Mouse (Mus musculus) ZHBTc4 (cell line): Measurements from ENCODE around the gene Zfp219.
"Not testable (repeated sequence)": the region's sequence is repeated elsewhere in the genome, so short reads cannot be mapped to it uniquely, and the experiment has no call there.

ENCODE experiments used
- DNase-seq: peaks from one replicate; pipeline ENCODE4 v3.0.0-alpha.2; 2011; ENCODE audit warnings: low read depth, low spot score

Gene Zfp219

GRCm38 (mm10) chr14:52020486-52021137 is at the start of gene Zfp219:
TSS of gene Zfp219 (minus strand) at chr14:52020733.
- DNase-seq = peak; percentile 90

GRCm38 (mm10) chr14:52066135-52066534 is 45.6 kb upstream of the Zfp219 start:
- peak; percentile 94 for DNase-seq

DNA sequence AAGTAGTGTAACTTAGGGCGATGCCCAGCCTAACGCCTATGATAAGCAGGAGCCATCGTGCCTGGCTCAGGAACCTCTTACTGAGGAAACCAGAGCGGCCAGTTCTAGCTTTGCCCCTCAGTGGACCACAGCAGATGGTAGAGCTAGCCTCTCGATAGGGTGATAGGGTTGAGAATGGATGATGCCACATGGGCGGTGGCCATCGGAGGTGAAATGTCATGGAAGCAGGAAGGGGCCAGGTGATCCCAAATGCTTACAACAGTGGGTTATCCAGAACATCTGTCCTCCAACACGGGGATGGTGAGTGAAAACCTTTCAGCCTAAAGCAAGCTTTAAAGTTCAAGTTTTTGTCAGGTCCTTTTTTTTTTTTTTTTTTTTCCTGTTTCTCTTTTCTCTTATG is 41.3 kb upstream of the Zfp219 start:
- no peak for DNase-seq

- DNase-seq = no peak
Observed at GRCm38 (mm10) chr14:52060800-52061199, 40.3 kb upstream of the Zfp219 start.

DNA sequence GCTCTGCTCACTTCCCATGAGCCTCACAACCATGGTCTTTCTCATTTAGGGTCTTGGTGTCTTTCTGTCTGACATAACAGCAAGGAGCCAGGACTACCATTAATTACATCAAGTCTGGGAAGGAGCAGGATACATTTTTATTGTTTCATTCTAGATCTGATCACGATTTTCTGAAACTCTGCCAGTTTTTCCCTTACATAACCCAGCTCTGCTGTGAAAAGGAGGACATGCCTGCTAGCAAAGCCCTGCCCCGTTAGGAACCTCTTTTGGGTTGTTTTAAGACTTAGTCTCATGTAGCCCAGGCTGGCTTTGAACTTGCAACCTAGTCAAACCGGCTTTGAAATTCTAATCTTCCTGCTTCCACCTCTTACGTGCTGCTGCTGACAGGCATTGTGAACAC is 39.4 kb upstream of the Zfp219 start:
- no peak for DNase-seq

- DNase-seq = peak; percentile 67
Observed at GRCm38 (mm10) chr14:52052720-52053119, 32.2 kb upstream of the Zfp219 start.

- no peak for DNase-seq
Observed at GRCm38 (mm10) chr14:52045966-52046565, 25.5 kb upstream of the Zfp219 start.

- DNase-seq = peak; percentile 85
Observed at GRCm38 (mm10) chr14:52044901-52045678, 24.6 kb upstream of the Zfp219 start.

- DNase-seq = no peak
Observed at GRCm38 (mm10) chr14:52043446-52043845, 22.9 kb upstream of the Zfp219 start.

DNA sequence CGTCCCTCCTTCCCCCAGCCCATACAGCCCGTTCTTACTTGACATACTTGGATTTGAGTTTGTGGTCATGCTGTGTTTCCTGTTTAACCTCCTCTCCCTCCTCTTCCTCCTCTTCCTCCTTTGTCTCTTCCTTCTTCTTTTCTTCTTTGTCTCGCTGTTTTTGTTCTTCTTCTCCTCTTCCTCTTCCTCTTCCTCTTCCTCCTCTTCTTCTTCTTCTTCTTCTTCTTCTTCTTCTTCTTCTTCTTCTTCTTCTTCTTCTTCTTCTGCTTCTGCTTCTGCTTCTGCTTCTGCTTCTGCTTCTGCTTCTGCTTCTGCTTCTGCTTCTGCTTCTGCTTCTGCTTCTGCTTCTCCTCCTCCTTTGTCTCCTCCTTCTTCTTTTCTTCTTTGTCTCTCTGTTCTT is 21.8 kb upstream of the Zfp219 start, which contains the start of gene Olfr221:
Olfr221 (minus strand) TSS at position 101 of the 400 bp plus-strand sequence.
- DNase-seq = not testable (repeated sequence)

GRCm38 (mm10) chr14:52039332-52039731 is 18.8 kb upstream of the Zfp219 start:
- DNase-seq = no peak

GRCm38 (mm10) chr14:52035926-52036325 is 15.4 kb upstream of the Zfp219 start:
- DNase-seq = no peak

DNA sequence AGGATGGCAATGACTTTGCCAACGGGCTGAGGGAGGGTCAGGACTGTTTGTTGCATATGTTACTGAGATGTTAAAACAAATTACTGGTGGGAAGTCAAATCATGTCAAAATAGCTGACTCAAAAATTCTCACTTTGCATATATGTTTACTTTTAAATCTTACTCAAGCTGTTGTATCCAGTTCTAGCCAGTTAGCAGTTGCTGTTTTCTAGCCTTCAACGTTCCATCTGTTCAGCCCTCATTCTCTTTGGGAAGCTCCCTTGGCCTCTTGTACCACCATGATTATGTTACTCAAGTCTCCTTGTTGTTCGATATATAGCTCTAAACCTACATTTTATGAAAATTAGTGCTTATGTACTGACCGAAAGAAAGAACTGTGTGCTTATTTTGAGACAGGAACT is 5.8 kb upstream of the Zfp219 start:
- DNase-seq = no peak

DNA sequence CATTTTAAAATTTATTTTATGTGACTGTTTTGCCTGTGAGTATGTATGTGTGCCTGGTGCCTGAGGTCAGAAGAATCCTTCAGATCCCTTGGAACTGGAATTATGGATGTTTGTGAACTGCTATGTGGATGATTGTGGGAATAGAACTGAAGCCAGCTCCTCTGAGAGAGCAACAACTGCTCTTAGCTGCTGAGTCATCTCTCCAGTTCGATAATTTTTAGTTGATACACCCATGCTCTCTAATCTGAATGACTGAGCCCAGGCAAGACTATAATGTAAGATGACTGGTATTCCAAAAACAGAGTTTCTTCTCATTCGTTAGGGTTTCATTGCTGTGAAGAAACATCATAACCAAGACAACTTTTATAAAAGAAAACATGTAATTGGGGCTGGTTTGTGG is 3.6 kb upstream of the Zfp219 start:
- no peak for DNase-seq

DNA sequence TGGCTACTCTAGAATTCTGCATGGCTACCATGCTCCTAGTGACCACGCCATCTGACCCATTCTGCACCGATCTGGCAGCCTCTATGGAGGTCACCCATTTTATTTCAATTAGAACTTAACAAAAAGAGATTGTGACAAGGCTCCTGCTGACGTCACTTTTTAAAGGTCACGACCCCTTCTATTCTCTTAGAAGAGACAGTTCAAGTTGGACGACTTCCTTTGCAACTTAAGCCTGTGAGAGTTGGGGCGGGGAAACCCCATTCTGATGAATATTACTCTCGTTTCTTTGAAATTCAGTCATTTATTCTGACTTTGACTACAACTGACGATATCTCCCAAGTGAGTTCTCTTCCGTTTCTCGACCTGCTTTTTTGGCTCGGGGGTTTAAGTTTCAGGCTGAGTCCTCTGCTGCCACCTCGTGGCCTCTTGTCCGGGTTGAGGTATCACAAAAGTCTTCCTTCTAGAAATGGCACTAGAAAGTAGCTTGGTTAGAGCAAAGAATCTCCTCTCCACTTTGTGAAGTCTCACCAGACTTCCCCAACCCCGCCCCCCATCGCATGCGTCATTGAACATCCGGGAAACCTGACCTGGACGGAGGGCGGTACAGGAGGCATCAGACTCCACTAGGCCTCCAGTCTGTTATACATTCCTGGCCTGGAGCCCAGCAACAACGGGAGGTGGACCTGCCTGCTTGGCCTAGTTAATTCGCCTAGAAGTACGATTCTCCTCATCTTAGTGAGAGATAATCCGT is 2.4 kb upstream of the Zfp219 start:
- DNase-seq = peak; percentile 98

DNA sequence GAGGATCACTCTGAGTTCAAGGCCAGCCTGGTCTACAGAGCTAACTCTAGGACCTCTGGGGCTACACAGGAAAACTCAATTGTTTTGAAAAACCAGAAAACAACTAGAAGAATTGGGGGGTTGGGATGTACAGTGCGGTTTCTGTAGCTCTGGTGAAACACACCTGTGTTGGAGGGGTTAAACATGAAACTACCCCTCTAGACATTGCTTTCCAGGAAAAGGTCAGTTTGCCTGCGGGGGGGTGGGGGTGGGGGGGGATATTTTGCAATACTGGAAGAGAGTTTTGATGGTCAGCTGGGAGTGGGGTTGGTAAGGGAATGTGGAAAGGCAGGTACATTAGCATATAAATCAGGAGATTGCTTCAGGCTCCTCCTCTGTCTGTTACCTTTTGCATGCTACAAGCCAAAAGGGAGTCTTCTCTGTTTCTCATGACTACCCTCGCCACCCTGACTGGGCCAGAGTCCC is 1.7 kb upstream of the Zfp219 start:
- DNase-seq = no peak

- DNase-seq = no peak
Observed at GRCm38 (mm10) chr14:52021568-52022212, 1.2 kb upstream of the Zfp219 start.

DNA sequence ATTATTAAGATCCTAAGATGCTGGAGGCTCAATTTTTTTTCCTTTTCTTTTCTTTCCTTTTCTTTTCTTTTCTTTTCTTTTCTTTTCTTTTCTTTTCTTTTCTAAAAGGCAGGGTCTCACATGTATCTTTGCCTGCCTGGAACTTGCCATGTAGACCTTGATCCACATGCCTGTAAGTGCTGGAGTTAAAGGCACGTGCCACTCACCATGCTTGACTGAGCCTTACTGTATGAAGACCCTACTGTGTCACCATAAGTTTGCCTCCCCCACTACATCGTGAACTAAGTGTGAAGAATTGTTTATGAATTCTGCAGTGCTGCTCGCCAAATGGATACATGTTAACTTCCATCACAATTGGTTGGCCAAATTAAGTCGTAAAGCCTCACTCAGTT is 601 bp upstream of the Zfp219 start:
- DNase-seq = no peak

GRCm38 (mm10) chr14:52019590-52020340 is 768 bp downstream of the Zfp219 start:
- DNase-seq = peak; percentile 99

DNA sequence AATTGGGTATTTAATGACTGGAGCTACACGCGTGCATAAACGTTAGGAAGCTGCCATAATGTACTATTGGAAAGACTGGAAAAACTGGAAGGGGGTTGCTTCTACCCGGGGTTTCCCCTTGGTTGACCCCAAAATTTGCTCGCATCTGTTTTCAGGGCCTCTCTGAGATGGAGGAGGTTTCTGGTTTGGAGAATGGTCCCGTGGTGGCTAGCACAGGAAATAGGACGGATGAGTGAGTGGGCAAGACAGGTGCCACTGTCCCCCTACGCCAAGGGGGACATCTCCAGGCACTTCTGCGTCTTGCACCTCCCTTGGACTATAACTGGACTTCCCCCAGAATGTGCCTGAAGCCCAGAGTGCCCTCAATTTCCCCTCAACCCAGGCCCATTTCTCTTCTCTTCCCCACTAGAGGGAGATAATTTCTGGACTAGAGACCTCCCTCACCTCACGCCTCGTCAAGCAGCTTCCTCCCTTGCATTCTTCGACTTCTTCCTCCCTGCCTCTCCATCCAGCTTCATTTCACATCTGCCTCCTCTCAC is 1.4 kb downstream of the Zfp219 start:
- no peak for DNase-seq
